9 mouse cellular contexts compared by ENCODE assay signal in genomic region chr4:44669485-44670181, GRCm38 (mm10). TPM values are rescaled to one million over a fixed set of nuclear protein-coding genes. Genes with fewer than 3 reads are reported as not detected.
DNase-seq lines count a peak whose midpoint lies in the region; ATAC-seq and TF ChIP-seq lines count a peak whose summit lies in the region.
"Had no signal": no experiment of that assay in that cellular context is flagged by ENCODE, and none has a peak within 500 bp of the region (broad histone marks: within the 10 kb centered on the region; RNA-seq: fewer than 3 reads in every experiment).

No protein-coding gene starts in this region.

- H3K27me3 ChIP-seq in heart, embryonic 11.5 days (ENCODE audit: control insufficient read depth, insufficient read depth, low read length) = peaks cover 28% of the 10 kb centered on the region
- H3K27me3 ChIP-seq in thymus, adult 2 months (ENCODE audit: control insufficient read depth, insufficient read depth, low read length) = peaks cover 4% of the 10 kb centered on the region; the same call in 1 of the 2 replicates
- peaks cover 77% of the 10 kb centered on the region for H3K27me3 ChIP-seq in limb, embryonic 10.5 days (ENCODE audit: low read depth, poor library complexity, severe bottlenecking)
- peaks cover 30% of the 10 kb centered on the region for H3K27me3 ChIP-seq in midbrain, embryonic 15.5 days (replicated peaks)

- no peaks in the 10 kb centered on the region for H3K4me1 ChIP-seq in heart, embryonic 11.5 days (ENCODE audit: control insufficient read depth, insufficient read depth, low read length)
- 0 out of 2 replicates have a peak, but pooled peaks cover 3% of the 10 kb centered on the region for H3K4me1 ChIP-seq in thymus, adult 2 months (replicated peaks; ENCODE audit: control insufficient read depth, insufficient read depth, low read length)
- peaks cover 17% of the 10 kb centered on the region for H3K4me1 ChIP-seq in limb, embryonic 10.5 days
- peaks cover 2% of the 10 kb centered on the region for H3K4me1 ChIP-seq in midbrain, embryonic 15.5 days

- no peak overlapping the region for H3K9ac ChIP-seq in heart, embryonic 11.5 days (ENCODE audit: low read depth, low read length)
- no peak overlapping the region for H3K9ac ChIP-seq in midbrain, embryonic 15.5 days
- H3K9ac ChIP-seq: heart, embryonic 15.5 days had no signal

- TF ChIP-seq POLR2A in thymus, adult 2 months (IDR thresholded peaks at IDR 0.05; ENCODE audit: control insufficient read depth, extremely low read depth, insufficient read depth, low read length, poor library complexity) = no peak

- no peak for TF ChIP-seq CTCF in thymus, adult 2 months (IDR thresholded peaks at IDR 0.05; ENCODE audit: borderline replicate concordance, control insufficient read depth, extremely low read depth, insufficient read depth, low read length, poor library complexity)

- ATAC-seq in heart, embryonic 11.5 days (replicated peaks; ENCODE audit: insufficient number of reproducible peaks, low FRiP score, low TSS enrichment) = no peak
- ATAC-seq in midbrain, embryonic 15.5 days (replicated peaks) = no peak

- no peaks in the 10 kb centered on the region for H3K36me3 ChIP-seq in heart, embryonic 11.5 days (ENCODE audit: control insufficient read depth, insufficient read depth, low read length)
- no peaks in the 10 kb centered on the region for H3K36me3 ChIP-seq in thymus, adult 2 months (ENCODE audit: control insufficient read depth, insufficient read depth, low read length)
- no peaks in the 10 kb centered on the region for H3K36me3 ChIP-seq in limb, embryonic 10.5 days
- H3K36me3 ChIP-seq in midbrain, embryonic 15.5 days (replicated peaks) = no peaks in the 10 kb centered on the region
- H3K36me3 ChIP-seq: heart, embryonic 15.5 days had no signal

- no peak overlapping the region for H3K27ac ChIP-seq in heart, embryonic 11.5 days (ENCODE audit: low read depth, low read length)
- no peak overlapping the region for H3K27ac ChIP-seq in thymus, adult 2 months (ENCODE audit: control insufficient read depth, insufficient read depth, low read length)
- no peak overlapping the region for H3K27ac ChIP-seq in limb, embryonic 10.5 days
- H3K27ac ChIP-seq in midbrain, embryonic 15.5 days = no peak overlapping the region
- H3K27ac ChIP-seq: heart, embryonic 15.5 days had no signal

- no peaks in the 10 kb centered on the region for H3K9me3 ChIP-seq in heart, embryonic 11.5 days (replicated peaks; ENCODE audit: control insufficient read depth, low read length)
- H3K9me3 ChIP-seq in limb, embryonic 10.5 days (replicated peaks) = no peaks in the 10 kb centered on the region
- no peaks in the 10 kb centered on the region for H3K9me3 ChIP-seq in midbrain, embryonic 15.5 days
- H3K9me3 ChIP-seq: heart, embryonic 15.5 days had no signal

- WGBS in heart, embryonic 11.5 days (ENCODE audit: insufficient replicate concordance) = 81% methylated on average over 7 of the region's 7 CpGs
- WGBS in thymus, adult 2 months = 96% methylated on average over 7 of the region's 7 CpGs
- WGBS in limb, embryonic 10.5 days = 87% methylated on average over 7 of the region's 7 CpGs
- 92% methylated on average over 7 of the region's 7 CpGs for WGBS in midbrain, embryonic 15.5 days

- H3K4me2 ChIP-seq in heart, embryonic 11.5 days = no peak overlapping the region
- no peak overlapping the region for H3K4me2 ChIP-seq in midbrain, embryonic 15.5 days
- H3K4me2 ChIP-seq: heart, embryonic 15.5 days had no signal

- DNase-seq in heart, postnatal 4 days = peak; percentile 48
- peak; percentile 21 for DNase-seq in thymus, adult 2 months
- no peak for DNase-seq in thymus, postnatal 0 days (ENCODE audit: low spot score)
- peak; percentile 69 for DNase-seq in limb, embryonic 10.5 days (ENCODE audit: low spot score)
- no peak for DNase-seq in ovary, postnatal 10 days (ENCODE audit: low spot score)
- DNase-seq in layer of hippocampus, adult 18-20 months (ENCODE audit: low spot score in 2 of 2) = no peak

- H3K4me3 ChIP-seq in heart, embryonic 11.5 days (ENCODE audit: low read depth, low read length) = no peak overlapping the region
- no peak overlapping the region for H3K4me3 ChIP-seq in thymus, adult 2 months (ENCODE audit: control insufficient read depth, insufficient read depth, low read length)
- no peak overlapping the region for H3K4me3 ChIP-seq in limb, embryonic 10.5 days
- H3K4me3 ChIP-seq in midbrain, embryonic 15.5 days = no peak overlapping the region
- H3K4me3 ChIP-seq: heart, embryonic 15.5 days had no signal

RNA-seq across cellular contexts. Expression of gene Pax5, which starts 40.7 kb away (rescaled TPM):
- under 1 TPM; 0.18 to 0.71 TPM for total RNA-seq in heart, postnatal 4 days (2021)
- polyA plus RNA-seq in heart, embryonic 11.5 days (2014; fragmentation: Nextera tagmentation; extraction: Ambion mirVana) = not detected in 2 replicates
- 2.7 and 4.0 TPM in 2 replicates for polyA plus RNA-seq in thymus, adult 2 months (2012; rRNA removed)
- polyA plus RNA-seq in thymus, postnatal 0 days (2015; fragmentation: Nextera tagmentation; extraction: Ambion mirVana) = 0.03 and 0.21 TPM in 2 replicates
- 0.05 and 0.35 TPM in 2 replicates for polyA plus RNA-seq in limb, embryonic 10.5 days (2016; fragmentation: Nextera tagmentation; extraction: Ambion mirVana)
- total RNA-seq in layer of hippocampus, adult 18-20 months (2021) = under 1 TPM; 0.25 to 0.30 TPM
- polyA plus RNA-seq in midbrain, embryonic 15.5 days (2015; fragmentation: Nextera tagmentation; extraction: Ambion mirVana) = 7.8 and 9.1 TPM in 2 replicates
- polyA plus RNA-seq: heart, embryonic 15.5 days had no signal

Comparison
In these comparisons a context has a peak if more than half of its experiments do, and no peak if none do; other contexts are left out.
1. DNase-seq: peak in heart, postnatal 4 days (single experiment), thymus, adult 2 months (single experiment) and limb, embryonic 10.5 days (single experiment); none in thymus, postnatal 0 days (single experiment), ovary, postnatal 10 days (single experiment) and layer of hippocampus, adult 18-20 months (0 of 2).